Mouse (Mus musculus): ENCODE measurements around the gene Coq8a. TPM values are rescaled to one million over a fixed set of nuclear protein-coding genes. Genes with fewer than 3 reads are reported as not detected.

Coq8a gene
- polyA plus RNA-seq, 1 experiment from 2014 or later: 2.2 TPM

DNA sequence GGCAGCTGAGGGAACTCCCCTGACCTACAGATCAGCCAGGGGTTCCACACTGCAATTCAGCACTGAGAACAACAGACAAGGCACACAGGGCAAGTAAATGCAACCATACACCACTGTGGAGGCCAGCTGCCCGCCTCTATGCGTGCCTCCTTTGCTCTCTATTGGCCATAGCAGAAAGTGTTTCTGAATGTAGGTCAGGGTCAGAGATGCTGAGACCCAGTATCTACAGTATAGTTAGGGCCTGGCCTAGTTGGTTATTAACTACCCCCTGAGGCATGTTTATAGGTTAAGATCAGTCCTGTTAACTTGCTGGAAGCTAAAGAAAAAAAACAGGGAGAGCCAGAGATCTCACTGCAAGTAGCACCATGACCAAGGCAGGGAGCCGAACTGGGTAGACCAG lies 16.7 kb downstream of the Coq8a start:
- no peaks in the 10 kb centered on the region for H3K36me3 ChIP-seq
- no peak for ATAC-seq
- 79% methylated on average over 3 of the region's 3 CpGs for WGBS
- H3K4me3 ChIP-seq (replicated peaks): no peak overlapping the region
- H3K4me1 ChIP-seq (replicated peaks): no peaks in the 10 kb centered on the region
- no peak overlapping the region for H3K27ac ChIP-seq
- H3K9me3 ChIP-seq: no peaks in the 10 kb centered on the region
- no peak overlapping the region for H3K4me2 ChIP-seq (replicated peaks)
- H3K27me3 ChIP-seq: no peaks in the 10 kb centered on the region
- H3K9ac ChIP-seq (replicated peaks): no peak overlapping the region

DNA sequence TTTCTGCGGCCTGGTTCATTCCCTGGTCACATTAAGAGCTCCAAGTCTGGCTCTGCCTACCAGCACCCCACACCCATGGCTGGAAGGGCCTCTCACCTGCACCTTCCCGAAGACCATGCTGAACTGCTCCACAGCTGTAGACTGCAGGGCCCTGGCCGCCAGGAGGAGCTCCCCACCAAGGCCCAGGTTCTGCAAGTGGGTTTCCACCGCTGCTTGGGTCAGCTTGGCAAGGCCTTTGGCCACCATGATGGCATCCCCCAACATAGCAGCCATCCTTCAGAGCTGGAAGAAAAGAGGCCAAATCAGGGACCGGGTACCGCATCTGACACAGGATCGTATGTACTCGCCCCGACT lies 17.5 kb downstream of the Coq8a start:
- Histone ChIP-seq H3K9ac (replicated peaks) (no peak overlapping the region), H3K9me3 (no peaks in the 10 kb centered on the region), H3K36me3 (no peaks in the 10 kb centered on the region), H3K4me1 (replicated peaks) (no peaks in the 10 kb centered on the region), H3K4me2 (replicated peaks) (no peak overlapping the region), H3K27me3 (no peaks in the 10 kb centered on the region), H3K4me3 (replicated peaks) (no peak overlapping the region), H3K27ac (no peak overlapping the region)
- no peak for ATAC-seq
- WGBS: 86% methylated on average over 9 of the region's 9 CpGs

DNA sequence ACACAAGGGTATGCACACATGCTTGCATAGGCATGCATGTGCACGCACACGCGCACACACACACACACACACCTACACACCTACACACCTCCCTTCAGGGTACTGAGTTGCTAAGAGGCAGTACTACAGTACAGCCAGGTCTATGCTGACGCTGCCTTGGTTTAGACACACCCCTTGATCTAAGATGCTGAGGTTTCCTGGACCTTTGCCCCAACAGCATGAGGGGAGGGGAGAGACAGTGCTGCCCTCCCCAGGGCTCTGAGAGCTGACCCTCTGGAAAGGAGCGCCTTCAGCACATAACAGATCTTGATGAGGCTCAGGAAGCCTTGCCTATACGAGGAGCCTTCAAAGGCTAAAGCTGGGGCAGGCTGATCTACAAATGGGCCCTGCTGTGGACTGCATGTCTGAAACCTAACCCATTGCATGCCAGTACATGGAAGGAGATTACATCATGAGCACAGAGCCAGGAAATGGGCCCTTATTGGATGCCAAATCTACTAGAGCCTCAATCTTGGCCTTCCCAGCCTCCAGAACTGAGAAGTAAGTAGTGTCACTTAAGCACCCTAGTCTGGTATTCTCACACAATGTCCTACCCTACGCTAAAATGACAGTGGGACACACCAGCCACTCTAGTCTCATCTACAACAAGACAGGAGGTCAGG lies 18.0 kb downstream of the Coq8a start:
- no peak for ATAC-seq
- Histone ChIP-seq H3K9me3 (no peaks in the 10 kb centered on the region), H3K4me1 (replicated peaks) (no peaks in the 10 kb centered on the region), H3K4me3 (replicated peaks) (no peak overlapping the region), H3K4me2 (replicated peaks) (no peak overlapping the region), H3K27ac (no peak overlapping the region), H3K36me3 (no peaks in the 10 kb centered on the region), H3K9ac (replicated peaks) (no peak overlapping the region), H3K27me3 (no peaks in the 10 kb centered on the region)
- 87% methylated on average over 7 of the region's 7 CpGs for WGBS

GRCm38 (mm10) chr1:180179840-180180239 lies 19.6 kb downstream of the Coq8a start:
- no peak overlapping the region for H3K9ac ChIP-seq (replicated peaks)
- no peak overlapping the region for H3K4me2 ChIP-seq (replicated peaks)
- H3K9me3 ChIP-seq: no peaks in the 10 kb centered on the region
- H3K27me3 ChIP-seq: no peaks in the 10 kb centered on the region
- ATAC-seq: no peak
- H3K4me1 ChIP-seq (replicated peaks): no peaks in the 10 kb centered on the region
- H3K4me3 ChIP-seq (replicated peaks): no peak overlapping the region
- H3K36me3 ChIP-seq: no peaks in the 10 kb centered on the region
- no peak overlapping the region for H3K27ac ChIP-seq
- WGBS: 90% methylated on average over 2 of the region's 2 CpGs

GRCm38 (mm10) chr1:180179100-180179499 lies 20.3 kb downstream of the Coq8a start:
- Histone ChIP-seq H3K4me1 (replicated peaks) (no peaks in the 10 kb centered on the region), H3K36me3 (no peaks in the 10 kb centered on the region), H3K9me3 (no peaks in the 10 kb centered on the region), H3K9ac (replicated peaks) (no peak overlapping the region), H3K27me3 (no peaks in the 10 kb centered on the region), H3K4me2 (replicated peaks) (no peak overlapping the region), H3K27ac (no peak overlapping the region), H3K4me3 (replicated peaks) (no peak overlapping the region)
- no peak for ATAC-seq
- 97% methylated on average over 4 of the region's 4 CpGs for WGBS

DNA sequence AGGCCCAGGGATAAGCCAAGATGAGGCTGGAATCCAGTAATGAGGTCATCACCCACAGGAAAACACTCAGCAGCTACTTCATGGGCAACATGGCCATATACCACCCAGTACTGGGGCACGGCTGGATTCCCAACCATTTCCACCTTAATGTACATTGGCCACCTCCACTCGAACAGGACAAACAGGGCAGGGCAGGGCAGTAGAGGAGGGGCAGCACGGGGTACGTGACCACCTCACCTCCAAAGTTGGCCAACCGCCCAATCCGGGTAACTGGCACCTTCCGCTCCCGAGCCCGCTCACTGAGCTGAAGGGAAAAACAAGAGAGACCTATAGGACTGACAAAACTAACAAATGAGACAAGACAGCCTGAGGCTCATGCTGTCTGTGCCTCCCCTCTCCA lies 21.1 kb downstream of the Coq8a start:
- Histone ChIP-seq H3K27ac (no peak overlapping the region), H3K4me3 (replicated peaks) (no peak overlapping the region), H3K36me3 (no peaks in the 10 kb centered on the region), H3K4me2 (replicated peaks) (no peak overlapping the region), H3K4me1 (replicated peaks) (no peaks in the 10 kb centered on the region), H3K9ac (replicated peaks) (no peak overlapping the region), H3K27me3 (no peaks in the 10 kb centered on the region), H3K9me3 (no peaks in the 10 kb centered on the region)
- ATAC-seq: no peak
- 93% methylated on average over 9 of the region's 9 CpGs for WGBS

DNA sequence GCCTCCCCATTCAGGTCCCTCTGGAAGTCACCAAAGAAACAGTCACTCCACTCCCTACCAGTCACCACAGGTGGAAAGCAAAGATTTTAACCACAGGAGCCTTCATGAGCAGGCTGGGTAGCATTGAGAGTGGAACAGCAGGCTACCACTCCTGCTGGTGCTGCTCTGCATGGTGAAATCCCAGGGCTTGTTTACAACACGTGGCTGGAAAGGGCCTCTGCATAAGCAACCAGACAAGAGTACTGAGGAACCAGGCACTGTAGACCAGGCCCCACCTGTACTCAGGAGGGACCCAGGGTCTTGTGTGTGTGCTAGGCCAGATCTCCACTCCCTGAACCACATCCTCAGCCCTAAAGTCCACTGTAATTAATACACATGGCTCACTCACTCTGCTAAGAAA lies 22.6 kb downstream of the Coq8a start:
- H3K36me3 ChIP-seq: no peaks in the 10 kb centered on the region
- no peaks in the 10 kb centered on the region for H3K9me3 ChIP-seq
- no peaks in the 10 kb centered on the region for H3K4me1 ChIP-seq (replicated peaks)
- no peak overlapping the region for H3K4me2 ChIP-seq (replicated peaks)
- no peak overlapping the region for H3K27ac ChIP-seq
- 16% methylated on average over 1 of the region's 1 CpGs for WGBS
- no peak for ATAC-seq
- no peak overlapping the region for H3K4me3 ChIP-seq (replicated peaks)
- no peaks in the 10 kb centered on the region for H3K27me3 ChIP-seq
- no peak overlapping the region for H3K9ac ChIP-seq (replicated peaks)

DNA sequence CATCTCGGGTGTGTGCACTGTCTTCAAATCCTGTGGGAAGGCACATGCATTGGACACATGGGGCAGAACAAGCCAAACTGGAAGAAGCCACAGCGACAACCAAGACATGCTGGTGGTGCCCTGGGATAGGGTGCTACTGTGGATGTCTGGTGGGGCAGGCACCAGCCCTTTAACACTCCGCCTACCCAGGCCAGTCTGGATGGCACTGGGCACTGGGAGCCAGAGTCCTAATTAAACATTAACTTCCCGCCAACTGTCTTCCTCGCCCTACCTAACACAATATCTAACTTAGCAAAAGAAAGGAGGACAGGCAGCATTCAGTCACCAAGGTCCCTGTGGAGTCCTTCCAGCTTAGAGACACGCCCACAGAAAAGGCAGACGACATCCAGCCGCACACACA lies 23.8 kb downstream of the Coq8a start:
- 64% methylated on average over 8 of the region's 8 CpGs for WGBS
- no peaks in the 10 kb centered on the region for H3K4me1 ChIP-seq (replicated peaks)
- H3K4me2 ChIP-seq (replicated peaks): no peak overlapping the region

DNA sequence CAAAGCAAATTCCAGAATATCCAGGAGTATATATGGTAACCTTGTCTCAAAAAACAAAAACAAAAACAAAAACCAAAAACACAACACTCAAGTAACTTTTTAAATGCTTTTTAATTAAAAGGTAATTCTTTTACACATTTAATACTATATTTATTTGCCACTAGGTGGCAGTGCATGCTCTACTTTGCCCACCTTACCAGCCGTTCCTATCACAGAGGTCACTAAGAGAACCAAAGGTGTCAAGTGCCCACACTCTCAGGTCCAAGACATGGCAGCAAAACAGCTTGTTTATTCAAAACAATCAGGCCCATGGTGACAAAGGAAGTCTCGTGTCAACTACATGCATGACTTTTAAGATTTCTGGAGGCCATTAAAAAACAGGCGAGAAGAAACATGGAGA lies 24.2 kb downstream of the Coq8a start:
- Histone ChIP-seq H3K4me3 (replicated peaks) (no peak overlapping the region), H3K36me3 (no peaks in the 10 kb centered on the region), H3K9me3 (no peaks in the 10 kb centered on the region), H3K4me1 (replicated peaks) (no peaks in the 10 kb centered on the region), H3K27ac (no peak overlapping the region), H3K4me2 (replicated peaks) (no peak overlapping the region), H3K9ac (replicated peaks) (no peak overlapping the region), H3K27me3 (no peaks in the 10 kb centered on the region)
- ATAC-seq: no peak
- 37% methylated on average over 3 of the region's 3 CpGs for WGBS

More for the DNA sequence above, 23.8 kb downstream of the Coq8a start:
- Histone ChIP-seq H3K9me3 (no peaks in the 10 kb centered on the region), H3K36me3 (no peaks in the 10 kb centered on the region), H3K4me3 (replicated peaks) (no peak overlapping the region), H3K27me3 (no peaks in the 10 kb centered on the region), H3K27ac (no peak overlapping the region), H3K9ac (replicated peaks) (no peak overlapping the region)
- no peak for ATAC-seq

DNA sequence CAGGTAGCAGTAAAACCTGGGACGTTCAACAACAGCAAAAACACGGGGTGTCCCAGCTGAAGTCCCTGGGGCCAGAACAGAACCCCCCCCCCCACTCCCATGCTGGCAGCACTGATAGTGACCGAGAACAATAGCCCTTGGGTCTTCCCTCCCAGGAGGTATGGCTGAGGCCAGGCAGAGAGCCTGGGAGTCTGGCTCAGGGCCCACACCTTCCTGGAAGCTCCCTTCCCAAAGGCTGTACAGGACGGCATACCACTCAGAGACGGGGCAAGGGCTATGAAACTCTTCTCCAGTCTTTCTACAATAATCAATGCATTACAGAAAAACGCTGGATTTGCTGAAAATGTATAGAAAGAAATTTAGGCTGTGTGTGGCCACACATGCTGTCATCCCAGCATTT lies 24.7 kb downstream of the Coq8a start:
- WGBS: 64% methylated on average over 6 of the region's 6 CpGs
- no peaks in the 10 kb centered on the region for H3K36me3 ChIP-seq
- no peaks in the 10 kb centered on the region for H3K27me3 ChIP-seq
- no peak overlapping the region for H3K4me2 ChIP-seq (replicated peaks)
- ATAC-seq: no peak
- H3K9me3 ChIP-seq: no peaks in the 10 kb centered on the region
- no peak overlapping the region for H3K4me3 ChIP-seq (replicated peaks)
- H3K4me1 ChIP-seq (replicated peaks): no peaks in the 10 kb centered on the region
- H3K9ac ChIP-seq (replicated peaks): no peak overlapping the region
- no peak overlapping the region for H3K27ac ChIP-seq

- ATAC-seq: no peak
- Histone ChIP-seq H3K9me3 (no peaks in the 10 kb centered on the region), H3K4me2 (replicated peaks) (no peak overlapping the region), H3K27me3 (no peaks in the 10 kb centered on the region), H3K4me1 (replicated peaks) (no peaks in the 10 kb centered on the region), H3K36me3 (no peaks in the 10 kb centered on the region), H3K9ac (replicated peaks) (no peak overlapping the region), H3K27ac (no peak overlapping the region), H3K4me3 (replicated peaks) (no peak overlapping the region)
- WGBS: 87% methylated on average over 5 of the region's 5 CpGs
These were observed 26.4 kb downstream of the Coq8a start for GRCm38 (mm10) chr1:180173017-180173416.

DNA sequence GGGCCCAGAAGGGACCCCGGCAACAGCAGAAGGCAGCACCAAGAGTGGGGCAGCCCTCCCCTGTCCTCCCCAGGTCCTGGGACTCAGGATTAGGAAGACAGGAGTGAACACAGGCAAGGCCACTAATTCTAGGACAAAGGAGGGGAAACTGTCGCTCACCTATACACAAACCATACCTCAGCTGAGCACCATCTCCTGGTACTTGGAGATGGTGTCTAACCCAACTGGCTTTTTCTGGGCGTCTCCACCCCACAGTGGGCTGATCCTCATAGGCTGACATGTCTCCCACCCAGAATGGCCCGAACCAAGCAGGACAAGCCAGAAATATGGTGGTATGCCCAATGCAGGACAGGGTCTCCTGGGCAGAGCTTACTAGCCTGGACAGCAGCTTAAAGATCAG lies 26.8 kb downstream of the Coq8a start:
- WGBS: 80% methylated on average over 4 of the region's 4 CpGs
- H3K4me3 ChIP-seq (replicated peaks): no peak overlapping the region
- no peak overlapping the region for H3K9ac ChIP-seq (replicated peaks)
- no peaks in the 10 kb centered on the region for H3K27me3 ChIP-seq
- ATAC-seq: no peak
- no peaks in the 10 kb centered on the region for H3K4me1 ChIP-seq (replicated peaks)
- H3K36me3 ChIP-seq: no peaks in the 10 kb centered on the region
- no peaks in the 10 kb centered on the region for H3K9me3 ChIP-seq
- H3K27ac ChIP-seq: no peak overlapping the region
- H3K4me2 ChIP-seq (replicated peaks): no peak overlapping the region

DNA sequence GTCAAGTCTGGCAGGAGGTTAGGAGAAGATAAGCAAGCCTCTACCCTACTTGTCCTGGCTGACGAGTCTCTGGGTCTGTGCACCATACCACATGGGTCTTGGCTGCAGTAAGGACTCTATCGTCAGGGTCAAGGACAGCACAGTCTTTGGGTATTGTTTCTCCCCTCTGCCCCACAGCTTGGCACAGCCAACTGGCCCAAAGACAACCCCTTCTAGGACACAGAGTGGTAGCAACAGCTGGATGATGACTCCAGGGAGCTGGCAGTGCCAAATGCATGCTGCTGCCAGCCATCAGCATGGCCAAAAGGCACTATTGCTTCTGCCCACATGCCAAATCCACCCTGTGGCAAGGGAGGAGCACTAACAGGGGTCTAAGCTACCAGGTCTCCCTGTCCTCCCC lies 27.5 kb downstream of the Coq8a start:
- no peaks in the 10 kb centered on the region for H3K9me3 ChIP-seq
- no peak overlapping the region for H3K9ac ChIP-seq (replicated peaks)
- WGBS: 93% methylated on average over 2 of the region's 2 CpGs
- H3K4me1 ChIP-seq (replicated peaks): no peaks in the 10 kb centered on the region
- no peaks in the 10 kb centered on the region for H3K27me3 ChIP-seq
- no peak for ATAC-seq
- 0 out of 2 replicates have a peak, but pooled peaks cover under 1% of the 10 kb centered on the region for H3K36me3 ChIP-seq
- no peak overlapping the region for H3K27ac ChIP-seq
- no peak overlapping the region for H3K4me3 ChIP-seq (replicated peaks)
- no peak overlapping the region for H3K4me2 ChIP-seq (replicated peaks)
